Mouse (Mus musculus): ENCODE data around the gene Cfap61. TPM values are rescaled to one million over a fixed set of nuclear protein-coding genes. Genes with fewer than 3 reads are reported as not detected.
A peak's percentile ranks its signal among the peaks of the same experiment; 100 is the strongest.

Gene Cfap61
- polyA plus RNA-seq, 1 experiment from 2014 or later = 1.7 TPM

DNA sequence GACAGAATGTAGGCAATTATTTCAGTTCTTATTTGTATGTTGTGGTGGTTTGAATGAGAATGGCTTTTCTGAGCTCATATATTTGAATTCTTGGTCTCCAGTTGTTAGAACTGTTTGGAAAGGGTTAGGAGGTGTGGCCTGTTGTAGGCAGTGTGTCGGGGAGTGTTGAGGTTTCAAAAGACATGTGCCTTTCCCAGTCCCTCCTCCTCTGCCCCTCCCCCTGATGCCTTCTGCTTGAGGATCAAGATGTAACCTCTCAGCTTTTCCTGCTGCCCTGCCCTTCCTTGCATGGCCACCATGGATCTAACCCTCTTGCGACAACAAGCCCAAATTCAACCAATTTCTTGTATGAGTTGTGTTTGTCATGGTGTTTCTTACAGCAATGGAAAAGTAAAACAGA is 53.2 kb downstream of the Cfap61 start:
- Histone ChIP-seq H3K9me3 (no peaks in the 10 kb centered on the region), H3K36me3 (no peaks in the 10 kb centered on the region), H3K4me3 (replicated peaks) (no peak overlapping the region), H3K4me1 (replicated peaks) (peaks cover 7% of the 10 kb centered on the region), H3K27ac (no peak overlapping the region), H3K9ac (replicated peaks) (no peak overlapping the region), H3K4me2 (replicated peaks) (no peak overlapping the region), H3K27me3 (no peaks in the 10 kb centered on the region)
- WGBS = 72% methylated on average over 2 of the region's 2 CpGs
- ATAC-seq = no peak

DNA sequence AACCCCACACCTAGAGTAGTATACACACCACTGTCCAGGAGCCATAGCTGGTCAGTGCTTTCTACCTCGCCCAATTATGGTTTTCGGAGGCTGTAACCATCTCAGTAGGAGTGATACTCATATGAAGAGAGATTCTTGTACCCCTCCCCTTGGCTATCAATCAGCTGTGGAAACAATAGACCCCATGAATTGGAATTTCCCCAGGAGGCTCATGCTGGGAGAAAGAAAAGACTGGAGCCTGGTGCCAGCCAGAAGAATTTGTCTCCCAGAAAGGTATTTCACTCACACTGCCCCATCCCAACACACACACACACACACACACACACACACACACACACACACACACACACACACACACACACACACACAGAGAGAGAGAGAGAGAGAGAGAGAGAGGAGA is 55.9 kb downstream of the Cfap61 start:
- ATAC-seq = no peak
- no peak overlapping the region for H3K27ac ChIP-seq

GRCm38 (mm10) chr2:145996472-145996871 is 61.9 kb downstream of the Cfap61 start:
- H3K9me3 ChIP-seq = no peaks in the 10 kb centered on the region
- H3K36me3 ChIP-seq = no peaks in the 10 kb centered on the region
- no peak overlapping the region for H3K4me3 ChIP-seq (replicated peaks)
- no peak overlapping the region for H3K4me2 ChIP-seq (replicated peaks)
- no peak overlapping the region for H3K9ac ChIP-seq (replicated peaks)
- 77% methylated on average over 4 of the region's 4 CpGs for WGBS
- no peaks in the 10 kb centered on the region for H3K4me1 ChIP-seq (replicated peaks)
- no peak for ATAC-seq
- no peaks in the 10 kb centered on the region for H3K27me3 ChIP-seq
- H3K27ac ChIP-seq = no peak overlapping the region

More for the DNA sequence above, 55.9 kb downstream of the Cfap61 start:
- H3K9ac ChIP-seq (replicated peaks) = no peak overlapping the region
- H3K36me3 ChIP-seq = no peaks in the 10 kb centered on the region
- H3K27me3 ChIP-seq = no peaks in the 10 kb centered on the region
- H3K4me1 ChIP-seq (replicated peaks) = no peaks in the 10 kb centered on the region
- no peaks in the 10 kb centered on the region for H3K9me3 ChIP-seq
- WGBS = 59% methylated on average over 2 of the region's 2 CpGs
- H3K4me2 ChIP-seq (replicated peaks) = no peak overlapping the region
- no peak overlapping the region for H3K4me3 ChIP-seq (replicated peaks)

DNA sequence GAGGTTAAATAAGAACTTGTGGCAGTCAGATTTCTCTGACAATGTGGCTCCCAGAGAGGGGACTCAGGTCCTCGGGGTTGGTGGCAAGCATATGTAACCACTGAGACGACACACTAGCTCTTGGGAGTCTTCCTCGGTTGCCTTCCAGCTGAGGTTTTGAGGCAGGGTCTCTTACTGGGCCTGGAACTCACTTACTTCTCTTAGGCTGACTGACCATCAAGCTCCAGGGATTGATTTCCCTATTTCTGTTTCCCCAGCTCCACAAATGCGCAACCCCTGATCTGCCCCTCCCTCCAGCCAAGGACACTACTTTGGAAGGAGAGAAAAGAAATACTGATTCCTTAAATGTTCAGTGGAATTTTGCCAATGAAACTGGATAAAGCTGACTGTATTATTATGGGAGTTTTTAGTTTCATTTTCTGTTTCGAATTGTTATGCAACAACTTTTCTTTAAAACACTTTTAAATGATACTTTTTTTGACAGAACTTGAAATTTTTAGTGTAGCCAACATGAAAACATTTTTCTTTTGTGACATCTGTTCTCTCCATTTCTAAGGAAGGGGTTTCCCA is 63.5 kb downstream of the Cfap61 start:
- ATAC-seq = no peak
- Histone ChIP-seq H3K36me3 (no peaks in the 10 kb centered on the region), H3K27ac (no peak overlapping the region), H3K9me3 (no peaks in the 10 kb centered on the region), H3K4me2 (replicated peaks) (no peak overlapping the region), H3K27me3 (no peaks in the 10 kb centered on the region), H3K4me3 (replicated peaks) (no peak overlapping the region), H3K9ac (replicated peaks) (no peak overlapping the region), H3K4me1 (replicated peaks) (no peaks in the 10 kb centered on the region)
- 87% methylated on average over 5 of the region's 5 CpGs for WGBS

- Histone ChIP-seq H3K4me3 (replicated peaks) (no peak overlapping the region), H3K27ac (no peak overlapping the region), H3K27me3 (no peaks in the 10 kb centered on the region), H3K9ac (replicated peaks) (no peak overlapping the region), H3K4me2 (replicated peaks) (no peak overlapping the region), H3K36me3 (no peaks in the 10 kb centered on the region), H3K9me3 (no peaks in the 10 kb centered on the region), H3K4me1 (replicated peaks) (no peaks in the 10 kb centered on the region)
- ATAC-seq = no peak
- 83% methylated on average over 6 of the region's 6 CpGs for WGBS
Measured at GRCm38 (mm10) chr2:146008801-146009200, 74.2 kb downstream of the Cfap61 start.

GRCm38 (mm10) chr2:146009596-146010349 is 75.2 kb downstream of the Cfap61 start:
- H3K9ac ChIP-seq (replicated peaks) = no peak overlapping the region
- peak; percentile 40; the same call in 1 of the 2 replicates for ATAC-seq
- H3K4me1 ChIP-seq (replicated peaks) = no peaks in the 10 kb centered on the region
- no peak overlapping the region for H3K4me3 ChIP-seq (replicated peaks)
- H3K27ac ChIP-seq = no peak overlapping the region
- H3K4me2 ChIP-seq (replicated peaks) = no peak overlapping the region
- no peaks in the 10 kb centered on the region for H3K36me3 ChIP-seq
- WGBS = 85% methylated on average over 2 of the region's 2 CpGs
- no peaks in the 10 kb centered on the region for H3K9me3 ChIP-seq
- no peaks in the 10 kb centered on the region for H3K27me3 ChIP-seq

DNA sequence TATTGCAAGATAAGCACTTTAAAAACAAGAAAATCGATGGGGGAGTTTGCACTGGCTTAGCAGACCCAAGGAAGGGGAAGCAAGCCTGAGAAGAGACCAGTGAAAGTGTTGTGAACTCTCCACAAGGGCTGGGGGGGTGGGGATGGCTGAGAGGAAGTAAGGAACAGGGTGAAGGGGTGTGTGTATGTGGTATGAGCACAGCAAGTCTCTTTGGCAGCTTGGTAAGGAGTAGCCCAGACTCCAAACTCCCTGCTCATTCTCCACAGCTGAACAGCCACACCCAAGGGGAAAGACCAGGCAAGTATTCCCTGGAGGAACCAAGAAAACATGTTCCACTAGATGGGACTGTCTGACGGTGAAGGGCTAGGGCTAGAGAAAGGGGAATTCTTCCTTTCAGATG is 76.2 kb downstream of the Cfap61 start:
- no peak overlapping the region for H3K27ac ChIP-seq
- H3K27me3 ChIP-seq = no peaks in the 10 kb centered on the region
- no peaks in the 10 kb centered on the region for H3K36me3 ChIP-seq
- no peak overlapping the region for H3K4me3 ChIP-seq (replicated peaks)
- H3K9me3 ChIP-seq = no peaks in the 10 kb centered on the region
- no peak for ATAC-seq
- WGBS = 69% methylated on average over 2 of the region's 2 CpGs
- H3K9ac ChIP-seq (replicated peaks) = no peak overlapping the region
- no peak overlapping the region for H3K4me2 ChIP-seq (replicated peaks)
- peaks cover 7% of the 10 kb centered on the region for H3K4me1 ChIP-seq (replicated peaks)

GRCm38 (mm10) chr2:146015341-146016186 is 81.0 kb downstream of the Cfap61 start:
- WGBS = 26% methylated on average over 8 of the region's 8 CpGs
- ATAC-seq = peak; percentile 86
- no peaks in the 10 kb centered on the region for H3K36me3 ChIP-seq
- H3K9ac ChIP-seq (replicated peaks) = no peak overlapping the region
- no peak overlapping the region for H3K4me2 ChIP-seq (replicated peaks)
- peaks cover 13% of the 10 kb centered on the region for H3K4me1 ChIP-seq (replicated peaks)
- H3K4me3 ChIP-seq (replicated peaks) = no peak overlapping the region
- H3K27ac ChIP-seq = peak overlapping the region; percentile 60
- H3K9me3 ChIP-seq = no peaks in the 10 kb centered on the region
- H3K27me3 ChIP-seq = no peaks in the 10 kb centered on the region

GRCm38 (mm10) chr2:146022846-146023245 is 88.3 kb downstream of the Cfap61 start:
- Histone ChIP-seq H3K4me2 (replicated peaks) (no peak overlapping the region), H3K9ac (replicated peaks) (no peak overlapping the region), H3K36me3 (no peaks in the 10 kb centered on the region), H3K9me3 (no peaks in the 10 kb centered on the region), H3K27ac (no peak overlapping the region), H3K4me3 (replicated peaks) (no peak overlapping the region), H3K27me3 (no peaks in the 10 kb centered on the region), H3K4me1 (replicated peaks) (peaks cover 4% of the 10 kb centered on the region; the same call in 1 of the 2 replicates)
- 91% methylated on average over 6 of the region's 6 CpGs for WGBS
- no peak for ATAC-seq

DNA sequence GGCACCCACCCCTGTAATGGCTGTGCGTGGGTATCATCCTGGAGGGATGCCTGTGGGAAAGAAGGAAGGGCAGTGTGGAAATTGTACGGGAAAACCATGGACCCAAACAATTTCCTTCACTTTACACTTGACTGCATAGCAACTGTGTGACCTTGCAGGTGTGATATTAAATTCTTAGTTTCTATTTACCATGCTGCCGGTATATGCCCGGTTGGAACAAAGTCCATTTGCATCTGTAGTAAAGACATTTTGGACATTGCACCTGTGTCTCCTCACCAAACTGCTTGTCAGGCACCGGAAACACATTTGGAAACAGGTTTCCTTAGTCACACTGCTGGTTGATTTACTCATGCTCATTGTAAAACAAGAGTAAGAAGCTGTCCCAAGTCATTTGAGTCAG is 109.1 kb downstream of the Cfap61 start:
- H3K9me3 ChIP-seq = no peaks in the 10 kb centered on the region
- no peak overlapping the region for H3K9ac ChIP-seq (replicated peaks)
- peaks cover 25% of the 10 kb centered on the region for H3K4me1 ChIP-seq (replicated peaks)
- H3K36me3 ChIP-seq = no peaks in the 10 kb centered on the region
- H3K27me3 ChIP-seq = peaks cover 3% of the 10 kb centered on the region; the same call in 1 of the 2 replicates
- no peak for ATAC-seq
- no peak overlapping the region for H3K27ac ChIP-seq
- H3K4me2 ChIP-seq (replicated peaks) = no peak overlapping the region
- no peak overlapping the region for H3K4me3 ChIP-seq (replicated peaks)
- WGBS = 93% methylated on average over 5 of the region's 5 CpGs

DNA sequence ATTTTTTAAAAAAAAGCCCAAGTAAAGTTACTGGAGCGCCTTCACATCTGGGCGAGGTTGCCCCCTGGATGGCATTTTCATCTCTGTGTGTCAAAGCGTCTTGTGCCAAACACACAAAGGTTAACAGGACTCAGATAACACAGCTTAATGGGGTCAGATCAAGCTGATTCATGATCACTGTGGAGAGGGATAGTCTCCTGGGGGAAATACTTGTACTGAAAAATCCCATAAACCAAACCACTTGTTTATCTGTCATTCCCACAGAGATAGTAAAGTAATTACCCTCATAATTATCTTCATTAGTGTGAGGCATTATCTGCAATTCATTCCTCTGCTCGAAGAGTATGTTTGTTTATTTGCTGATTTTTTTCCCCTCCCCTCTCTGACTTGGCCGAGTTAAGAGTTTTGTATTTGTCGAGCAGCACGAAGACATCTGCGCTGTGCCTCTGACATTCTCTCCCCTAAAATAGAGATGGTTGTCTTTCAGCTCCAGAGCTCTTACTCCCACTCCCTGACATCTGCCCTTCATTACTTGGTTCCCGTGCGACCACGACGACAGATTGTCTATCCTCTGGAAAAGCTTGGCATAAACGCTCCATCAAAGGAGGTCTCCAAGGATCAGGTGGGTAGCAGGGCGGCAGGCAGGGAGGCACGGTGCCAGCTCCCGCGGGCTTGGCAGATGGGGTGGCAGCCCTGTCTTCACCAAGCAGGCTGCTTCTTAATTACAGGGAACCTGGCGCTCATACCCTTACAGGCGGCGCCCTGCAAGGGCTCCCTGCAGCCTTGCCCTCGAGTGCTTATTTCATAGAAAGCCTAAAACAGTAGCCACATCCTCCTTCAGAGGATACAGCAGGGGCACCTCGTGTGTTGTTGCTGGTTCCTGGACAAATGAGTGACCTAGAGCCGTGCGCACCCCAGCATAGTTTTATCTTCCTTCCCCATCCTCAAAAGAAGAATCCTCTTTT is 110.6 kb downstream of the Cfap61 start:
- WGBS = 50% methylated on average over 24 of the region's 24 CpGs
- no peaks in the 10 kb centered on the region for H3K36me3 ChIP-seq
- ATAC-seq = peak; percentile 80
- H3K4me2 ChIP-seq (replicated peaks) = peak overlapping the region; percentile 27
- H3K4me1 ChIP-seq (replicated peaks) = peaks cover 28% of the 10 kb centered on the region
- H3K27me3 ChIP-seq = peaks cover 3% of the 10 kb centered on the region; the same call in 1 of the 2 replicates
- 0 out of 2 replicates have a peak overlapping the region, but pooled peaks have one; percentile 8 for H3K27ac ChIP-seq
- no peak overlapping the region for H3K9ac ChIP-seq (replicated peaks)
- H3K9me3 ChIP-seq = no peaks in the 10 kb centered on the region
- no peak overlapping the region for H3K4me3 ChIP-seq (replicated peaks)
